Mouse (Mus musculus) ES-Bruce4 (cell line): ENCODE measurements at regions not wholly inside any gene's neighbourhood (a gene's known extent, or its start where the extent isn't known, plus 50 kb on each side); places are given as distances from the start of the nearest gene placed in this dataset.

Experiments used
- H3K27ac ChIP-seq: 2 replicates; pipeline ENCODE4 v1.5.1; 2012; ENCODE audit warnings: low read length, inconsistent platforms; ENCODE audit not compliant: insufficient read depth
- H3K27me3 ChIP-seq: 2 replicates; pipeline ENCODE4 v1.6.1; 2012; ENCODE audit warnings: mild to moderate bottlenecking, low read length, inconsistent platforms; ENCODE audit not compliant: control insufficient read depth, poor library complexity, insufficient read depth, severe bottlenecking
- H3K36me3 ChIP-seq: 2 replicates; pipeline ENCODE4 v1.6.1; 2012; ENCODE audit warnings: inconsistent platforms, mild to moderate bottlenecking, low read length, moderate library complexity; ENCODE audit not compliant: control insufficient read depth, poor library complexity, insufficient read depth, severe bottlenecking
- H3K4me1 ChIP-seq: one replicate; pipeline ENCODE4 v1.8.1; 2011; ENCODE audit warnings: low read length; ENCODE audit not compliant: control insufficient read depth, insufficient read depth
- H3K4me3 ChIP-seq: 2 replicates; pipeline ENCODE4 v1.5.1; 2011; ENCODE audit warnings: low read depth, mild to moderate bottlenecking, low read length
- H3K9ac ChIP-seq: 2 replicates; pipeline ENCODE4 v1.6.1; 2012; ENCODE audit warnings: low read depth, mild to moderate bottlenecking, inconsistent platforms; ENCODE audit not compliant: poor library complexity, severe bottlenecking
- H3K9me3 ChIP-seq: replicated peaks from 2 replicates; pipeline ENCODE4 v1.6.1; 2012; ENCODE audit warnings: mild to moderate bottlenecking, low read length, inconsistent platforms; ENCODE audit not compliant: control insufficient read depth, poor library complexity, insufficient read depth, severe bottlenecking
- CTCF ChIP-seq: IDR thresholded peaks from one replicate; pipeline ENCODE4 v1.8.1; 2011; ENCODE audit warnings: low read depth, low read length
- EP300 ChIP-seq: IDR thresholded peaks from 2 replicates; pipeline ENCODE4 v1.6.1; 2011; ENCODE audit warnings: low read depth, low read length; ENCODE audit not compliant: insufficient read depth
- POLR2A ChIP-seq: IDR thresholded peaks from one replicate; pipeline ENCODE4 v1.8.1; 2011; ENCODE audit warnings: low read length; ENCODE audit not compliant: insufficient read depth

- Histone ChIP-seq H3K9me3 (no peaks in the 10 kb centered on the region), H3K36me3 (no peaks in the 10 kb centered on the region), H3K27ac (no peak overlapping the region), H3K27me3 (no peaks in the 10 kb centered on the region), H3K4me1 (no peaks in the 10 kb centered on the region), H3K4me3 (no peak overlapping the region), H3K9ac (no peak overlapping the region)
- TF ChIP-seq CTCF (no peak), POLR2A (no peak), EP300 (no peak)
Measured at GRCm38 (mm10) chr3:134466611-134467010, 230.3 kb downstream of the Cxxc4 start.

DNA sequence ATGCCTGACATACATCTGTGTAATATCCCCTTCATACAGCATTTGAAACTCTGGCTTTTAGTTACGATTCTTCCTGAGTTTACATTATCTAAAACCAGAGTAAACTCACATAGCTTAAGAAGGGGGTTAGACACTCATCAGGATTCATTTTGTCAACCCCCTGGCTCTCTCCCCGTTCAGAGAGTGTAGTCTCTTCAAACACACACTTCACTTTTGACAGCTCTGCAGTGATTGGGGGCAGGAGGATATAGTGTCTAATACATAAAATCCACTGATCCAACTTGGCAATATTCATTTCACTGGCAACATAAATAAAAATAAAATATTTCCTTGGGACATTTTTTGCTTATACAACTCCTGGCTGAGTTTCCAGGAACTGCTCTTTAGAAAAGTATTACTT is 251.0 kb downstream of the Cxxc4 start:
- no peak overlapping the region for H3K27ac ChIP-seq
- H3K36me3 ChIP-seq = no peaks in the 10 kb centered on the region
- no peaks in the 10 kb centered on the region for H3K27me3 ChIP-seq
- H3K4me3 ChIP-seq = no peak overlapping the region
- no peaks in the 10 kb centered on the region for H3K4me1 ChIP-seq
- no peak overlapping the region for H3K9ac ChIP-seq
- TF ChIP-seq POLR2A (no peak), CTCF (no peak), EP300 (no peak)
- H3K9me3 ChIP-seq = no peaks in the 10 kb centered on the region

DNA sequence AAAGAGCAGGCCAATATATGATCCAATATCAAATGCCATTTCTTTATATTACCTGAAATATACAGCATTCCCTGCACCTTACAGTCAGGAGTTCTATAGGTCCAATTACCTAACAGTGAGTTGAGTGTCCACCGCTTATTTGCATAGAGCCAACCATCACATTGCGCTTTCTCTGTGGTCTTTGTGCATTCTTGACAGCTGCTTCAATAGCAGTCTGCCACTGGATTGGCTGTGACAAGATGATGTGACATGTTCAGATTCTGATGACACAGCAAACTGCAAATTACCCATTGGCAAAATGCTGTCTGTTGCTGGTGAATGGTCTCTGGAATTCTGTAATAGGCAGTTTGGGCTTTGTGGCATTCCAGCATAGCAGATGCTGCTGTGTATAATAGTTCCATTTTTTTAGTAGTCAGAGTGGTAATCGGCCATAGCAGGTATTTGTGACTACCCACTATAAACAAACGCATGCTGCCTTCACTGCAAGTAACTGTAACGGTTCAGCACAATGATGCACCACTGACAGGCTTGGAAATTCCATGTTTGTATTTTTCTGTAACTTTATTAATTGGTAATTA is 253.8 kb downstream of the Cxxc4 start:
- Histone ChIP-seq H3K4me1 (no peaks in the 10 kb centered on the region), H3K9me3 (no peaks in the 10 kb centered on the region), H3K9ac (no peak overlapping the region), H3K36me3 (no peaks in the 10 kb centered on the region), H3K4me3 (no peak overlapping the region), H3K27ac (no peak overlapping the region), H3K27me3 (no peaks in the 10 kb centered on the region)
- TF ChIP-seq EP300 (no peak), CTCF (no peak), POLR2A (no peak)

GRCm38 (mm10) chr3:134509702-134510101 is 273.4 kb downstream of the Cxxc4 start:
- Histone ChIP-seq H3K27me3 (no peaks in the 10 kb centered on the region), H3K9me3 (no peaks in the 10 kb centered on the region), H3K4me1 (no peaks in the 10 kb centered on the region), H3K27ac (no peak overlapping the region), H3K9ac (no peak overlapping the region), H3K4me3 (no peak overlapping the region), H3K36me3 (no peaks in the 10 kb centered on the region)
- TF ChIP-seq CTCF = no peak
- no peak for TF ChIP-seq POLR2A
- TF ChIP-seq EP300 = no peak

DNA sequence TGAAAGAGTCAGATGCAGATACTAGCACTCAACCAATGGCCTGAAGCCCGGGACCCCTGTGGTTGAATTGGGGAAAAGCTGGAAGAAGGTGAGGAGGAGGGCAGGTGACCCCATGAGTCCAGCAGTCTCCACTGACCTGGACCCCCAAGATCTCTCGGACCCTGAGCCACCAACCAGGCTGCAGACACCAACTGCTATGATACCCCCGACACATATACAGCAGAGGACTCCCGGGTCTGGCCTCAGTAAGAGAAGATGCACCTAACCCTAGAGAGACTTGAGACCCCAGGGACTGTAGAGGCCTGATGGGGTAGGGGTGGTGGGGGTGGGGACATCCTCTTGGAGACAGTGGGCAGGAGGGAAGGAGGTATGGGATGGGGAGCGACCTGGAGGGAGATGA is 289.5 kb downstream of the Cxxc4 start:
- no peak overlapping the region for H3K27ac ChIP-seq
- no peaks in the 10 kb centered on the region for H3K27me3 ChIP-seq
- H3K9ac ChIP-seq = no peak overlapping the region
- H3K9me3 ChIP-seq = no peaks in the 10 kb centered on the region
- H3K4me1 ChIP-seq = no peaks in the 10 kb centered on the region
- no peak overlapping the region for H3K4me3 ChIP-seq
- TF ChIP-seq POLR2A = no peak
- no peak for TF ChIP-seq EP300
- TF ChIP-seq CTCF = no peak
- no peaks in the 10 kb centered on the region for H3K36me3 ChIP-seq

DNA sequence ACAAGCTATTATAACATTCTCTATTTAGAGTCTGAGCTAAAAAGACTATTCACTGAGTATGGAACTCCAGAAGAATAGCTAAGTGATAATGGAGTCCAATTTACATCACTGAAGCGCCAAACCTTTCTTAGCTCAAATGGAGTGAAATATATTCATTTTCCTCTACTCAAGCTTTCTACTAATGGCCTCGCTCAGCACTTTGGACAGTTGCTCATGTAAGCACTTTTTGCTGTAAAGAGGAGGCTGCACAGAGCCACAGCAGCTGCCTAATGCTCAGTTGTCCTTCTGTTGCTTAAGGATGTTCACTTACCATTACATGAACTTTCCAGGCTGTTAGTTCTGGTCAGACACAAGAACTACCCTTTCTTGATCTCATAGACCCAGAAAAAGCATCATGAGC is 268.7 kb upstream of the Tacr3 start:
- no peak overlapping the region for H3K4me3 ChIP-seq
- H3K27me3 ChIP-seq = no peaks in the 10 kb centered on the region
- no peak for TF ChIP-seq CTCF
- no peak for TF ChIP-seq EP300
- TF ChIP-seq POLR2A = no peak
- H3K9ac ChIP-seq = no peak overlapping the region
- H3K4me1 ChIP-seq = no peaks in the 10 kb centered on the region
- no peaks in the 10 kb centered on the region for H3K36me3 ChIP-seq
- no peaks in the 10 kb centered on the region for H3K9me3 ChIP-seq
- H3K27ac ChIP-seq = no peak overlapping the region
